Mouse (Mus musculus) inflammation-experienced regulatory T-cells, adult 6 months (primary cell): ENCODE results near the gene Rin3. TPM values are rescaled to one million over a fixed set of nuclear protein-coding genes. Genes with fewer than 3 reads are reported as not detected.

Experiments used
- ATAC-seq: one replicate; pipeline ENCODE4 v1.8.0; 2017
- polyA plus RNA-seq, 3 experiments: library from polyadenylated mRNA; unstranded; fragments of 100-300 nt; shearing (Covaris generic); gene quantifications; one replicate each; pipeline ENCODE4 v1.2.1; 2017

The Rin3 gene
- polyA plus RNA-seq, 3 experiments from 2014 or later, result 45.7 to 59.8 (median 53.3) TPM

- ATAC-seq, result no peak
Measured at GRCm38 (mm10) chr12:102424456-102424855, 141.6 kb downstream of the Rin3 start.

GRCm38 (mm10) chr12:102425048-102425578 lies 142.3 kb downstream of the Rin3 start:
- no peak for ATAC-seq

- no peak for ATAC-seq
Measured at GRCm38 (mm10) chr12:102426285-102426684, 143.4 kb downstream of the Rin3 start.

GRCm38 (mm10) chr12:102429656-102430055 lies 146.8 kb downstream of the Rin3 start:
- no peak for ATAC-seq

- no peak for ATAC-seq
Measured at GRCm38 (mm10) chr12:102430228-102430627, 147.4 kb downstream of the Rin3 start.

- ATAC-seq, result no peak
Measured at GRCm38 (mm10) chr12:102432238-102432637, 149.4 kb downstream of the Rin3 start.

GRCm38 (mm10) chr12:102434107-102434506 lies 151.3 kb downstream of the Rin3 start:
- no peak for ATAC-seq

GRCm38 (mm10) chr12:102436939-102437526 lies 154.2 kb downstream of the Rin3 start:
- no peak for ATAC-seq

GRCm38 (mm10) chr12:102437952-102438351 lies 155.1 kb downstream of the Rin3 start:
- no peak for ATAC-seq

- no peak for ATAC-seq
Measured at GRCm38 (mm10) chr12:102438983-102439631, 156.3 kb downstream of the Rin3 start.

- peak; percentile 100 for ATAC-seq
Measured at GRCm38 (mm10) chr12:102439632-102440023, 156.8 kb downstream of the Rin3 start, which contains the start of gene Lgmn. Lgmn (minus strand) TSS chr12:102439813.

Other genes starting within 250 kb of the Rin3 start
- gene Slc24a4, start 154.3 kb upstream of the Rin3 start, polyA plus RNA-seq, result not detected
- 10 to 100 TPM; 14.6 to 15.5 (median 15.4) TPM for gene Lgmn, start 156.8 kb downstream of the Rin3 start, polyA plus RNA-seq
- 10 to 100 TPM; 24.8 to 26.8 (median 25.1) TPM for gene Golga5, start 186.1 kb downstream of the Rin3 start, polyA plus RNA-seq